Mouse (Mus musculus) T-cell, adult 66 days (primary cell): Measurements from ENCODE around the gene Etv4. TPM values are rescaled to one million over a fixed set of nuclear protein-coding genes. Genes with fewer than 3 reads are reported as not detected.

Experiments used
- total RNA-seq, 2 experiments: library from RNA; stranded (reverse); gene quantifications; 3 replicates in 1 of 2; 4 replicates in 1 of 2; pipeline ENCODE4 v1.2.4; 2023

Etv4 gene
- not detected for total RNA-seq

DNA sequence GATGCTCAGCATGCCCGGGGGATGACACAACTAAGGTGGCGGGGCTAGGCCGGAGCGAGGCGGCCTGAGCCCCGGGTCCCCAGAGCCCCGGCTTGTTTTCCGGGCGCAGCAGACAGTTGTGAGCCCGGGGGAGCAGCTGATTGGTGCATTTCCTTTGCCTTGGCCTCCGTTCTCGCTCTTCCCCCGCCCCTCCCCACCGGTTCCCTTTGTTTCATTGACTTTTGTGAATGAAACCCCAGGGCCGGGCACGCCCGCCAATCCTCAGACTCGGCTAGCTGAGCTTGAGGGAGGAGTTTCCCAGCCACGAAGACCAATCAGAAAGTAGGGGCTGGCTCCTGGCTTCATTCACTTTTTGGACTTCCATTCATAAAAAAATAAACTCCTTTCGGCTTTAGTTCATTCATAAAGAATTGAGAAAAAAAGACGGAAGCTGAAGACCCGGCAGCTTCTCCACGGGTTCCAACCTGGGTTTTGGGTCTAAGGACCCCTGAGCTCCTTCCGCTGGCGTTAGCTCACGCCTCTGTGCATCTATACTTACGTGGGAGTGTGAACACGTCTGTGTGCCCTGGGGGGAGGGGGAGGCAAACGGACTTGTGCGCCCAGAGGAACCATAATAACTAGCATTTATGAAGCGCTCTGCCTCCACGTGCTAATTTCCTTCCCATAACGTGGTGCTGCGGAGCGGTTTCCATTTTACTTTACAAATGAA, at the start of gene Etv4:
TSS of gene Etv4 (minus strand) at position 229 of the 709 bp plus-strand sequence.

GRCm38 (mm10) chr11:101732518-101733440, 52.4 kb downstream of the Etv4 start, which contains the start of gene Dhx8:
Gene Dhx8, plus strand, starts transcription at chr11:101732919.

Other genes with a start within 250 kb of the Etv4 start
- gene Brca1, start 233.4 kb downstream of the Etv4 start, total RNA-seq = 1 to 10 TPM; 1.5 to 4.2 TPM
- 100 to 1,000 TPM; 128 to 145 TPM for gene Nbr1, start 233.2 kb downstream of the Etv4 start, total RNA-seq
- gene Tmem106a, start 203.1 kb downstream of the Etv4 start, total RNA-seq = 10 to 100 TPM; 12.6 to 21.2 TPM
- gene Gm11634, start 186.1 kb downstream of the Etv4 start, total RNA-seq = not detected
- gene Rdm1, start 158.2 kb downstream of the Etv4 start, total RNA-seq = 10 to 100 TPM; 38.6 to 38.9 TPM
- gene Arl4d, start 119.8 kb downstream of the Etv4 start, total RNA-seq = 1 to 10 TPM; 6.4 to 7.5 TPM
- 10 to 100 TPM; 84.1 to 85.7 TPM for gene Dhx8, start 52.5 kb downstream of the Etv4 start, total RNA-seq
- not detected for gene Meox1, start 109.0 kb upstream of the Etv4 start, total RNA-seq
- not detected for gene Sost, start 181.6 kb upstream of the Etv4 start, total RNA-seq
- not detected for gene Cfap97d1, start 198.9 kb upstream of the Etv4 start, total RNA-seq
- under 1 TPM; 0.70 to 0.74 TPM for gene Dusp3, start 201.6 kb upstream of the Etv4 start, total RNA-seq
- gene Mpp3, start 243.1 kb upstream of the Etv4 start, total RNA-seq = not detected